Mouse (Mus musculus) neutrophil, adult 83 days (primary cell): ENCODE data around the gene Rexo2. TPM values are rescaled to one million over a fixed set of nuclear protein-coding genes. Genes with fewer than 3 reads are reported as not detected.

Source experiments
- total RNA-seq, 2 experiments: library from RNA; stranded (reverse); gene quantifications; one replicate each; pipeline ENCODE4 v1.2.4; 2023

Rexo2 gene
- 10 to 100 TPM; 32.6 to 41.2 TPM for total RNA-seq

GRCm38 (mm10) chr9:48480411-48481213 is at the start of gene Rexo2:
TSS of gene Rexo2 (minus strand) at chr9:48480623.

DNA sequence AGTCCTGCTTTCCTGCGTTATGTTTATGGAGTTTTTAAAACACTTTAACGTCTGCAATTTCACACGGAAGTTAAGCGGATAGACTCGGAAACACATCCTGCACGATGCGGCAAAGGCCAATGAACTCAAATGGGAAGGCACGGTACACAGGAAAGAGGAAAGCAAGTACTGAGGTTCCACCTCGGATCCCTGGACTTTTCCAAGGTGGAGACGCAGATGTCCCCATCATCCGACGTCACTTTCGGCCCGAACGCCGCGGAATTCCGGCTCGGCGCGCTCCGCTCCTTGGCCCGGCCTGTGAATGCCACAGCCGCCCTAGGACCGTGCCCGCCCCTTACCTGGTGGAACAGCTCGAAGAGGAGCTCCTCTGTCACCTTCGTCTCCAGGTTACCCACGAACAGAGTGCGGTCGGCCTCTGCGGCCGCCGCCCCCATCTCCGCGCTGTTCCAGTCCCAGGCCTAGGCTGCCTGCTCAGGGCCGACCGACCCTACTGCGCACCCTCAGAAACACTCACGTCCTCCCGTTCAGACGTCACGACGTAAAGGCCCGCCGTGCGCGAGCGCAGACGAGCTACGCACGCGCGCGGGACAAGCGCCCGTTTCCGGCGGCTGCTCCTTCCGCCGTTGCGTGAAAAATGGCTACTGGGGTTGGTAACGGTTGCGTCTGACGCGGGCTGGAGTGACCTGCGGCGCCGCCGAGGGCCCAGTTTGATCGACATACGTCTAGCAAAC is 14.6 kb upstream of the Rexo2 start, which contains the start of the genes Rbm7 and Gm5617:
Gene Rbm7, minus strand, starts transcription at position 483 of the 731 bp plus-strand sequence.
Gene Gm5617, plus strand, starts transcription at position 626 of the 731 bp plus-strand sequence.

Other genes with a start within 250 kb of the Rexo2 start
- 10 to 100 TPM; 12.3 to 26.0 TPM for gene Nxpe2, start 127.2 kb downstream of the Rexo2 start, total RNA-seq
- gene Rbm7, start 14.7 kb upstream of the Rexo2 start, total RNA-seq = 10 to 100 TPM; 81.6 to 86.6 TPM
- 10 to 100 TPM; 17.9 to 22.4 TPM for gene Gm5617, start 14.8 kb upstream of the Rexo2 start, total RNA-seq
- gene Nnmt, start 124.5 kb upstream of the Rexo2 start, total RNA-seq = not detected